Mouse (Mus musculus) thymus, adult 2 months (tissue): ENCODE measurements around the gene Ebf1.

Experiments used
- CTCF ChIP-seq: fragments of 200-500 bp; IDR thresholded peaks from 2 replicates; pipeline ENCODE4 v1.5.1; 2012; ENCODE audit warnings: mild to moderate bottlenecking, control low read depth, low read length, moderate library complexity, borderline replicate concordance; ENCODE audit not compliant: control insufficient read depth, poor library complexity, insufficient read depth; ENCODE audit errors: extremely low read depth
- POLR2A ChIP-seq: fragments of 200-500 bp; IDR thresholded peaks from 2 replicates; pipeline ENCODE4 v1.6.1; 2012; ENCODE audit warnings: mild to moderate bottlenecking, low read length, control low read depth, moderate library complexity; ENCODE audit not compliant: control insufficient read depth, poor library complexity, insufficient read depth; ENCODE audit errors: extremely low read depth

DNA sequence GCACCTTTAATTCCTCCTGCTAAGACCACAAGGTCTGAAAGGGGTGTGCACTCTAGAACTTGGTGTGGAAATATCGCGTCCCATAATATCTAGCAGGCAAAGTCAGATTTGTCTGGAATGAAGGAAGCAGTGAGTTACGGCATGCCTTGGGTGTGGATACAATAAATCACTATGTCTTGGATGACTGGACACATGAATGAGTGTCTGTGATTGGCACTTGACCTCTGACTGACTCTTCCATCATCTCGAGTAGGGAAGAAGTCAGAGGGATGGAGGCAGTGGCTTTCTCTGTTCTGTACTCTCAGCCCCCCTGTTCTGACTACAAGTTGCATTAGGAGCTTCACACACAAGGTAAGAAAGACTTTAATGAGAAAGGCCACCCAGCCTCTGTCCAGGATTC, 112.8 kb downstream of the Ebf1 start:
- TF ChIP-seq CTCF (no peak), POLR2A (no peak)
